ENCODE assay signal across 13 mouse cellular contexts in genomic region chr12:32075831-32076715, GRCm38 (mm10).
"Had no signal": no experiment of that assay in that cellular context is flagged by ENCODE, and none has a peak within 500 bp of the region (broad histone marks: within the 10 kb centered on the region; RNA-seq: fewer than 3 reads in every experiment).

No protein-coding gene starts in this region.

- ATAC-seq: intestine, embryonic 16.5 days; midbrain, embryonic 13.5 days had no signal

- H3K36me3 ChIP-seq: liver, embryonic 15.5 days; midbrain, embryonic 10.5 days; midbrain, embryonic 13.5 days had no signal

- H3K4me3 ChIP-seq: left cerebral cortex, adult 2 months; liver, embryonic 15.5 days; megakaryocyte, embryonic 14.5 days; midbrain, embryonic 10.5 days; midbrain, embryonic 13.5 days had no signal

- H3K9me3 ChIP-seq: liver, embryonic 15.5 days; midbrain, embryonic 13.5 days had no signal

- H3K27ac ChIP-seq: left cerebral cortex, adult 2 months; midbrain, embryonic 10.5 days; midbrain, embryonic 13.5 days had no signal

- DNase-seq: kidney, adult 18-20 months; kidney, adult 9 months; kidney, postnatal 14 days; kidney, postnatal 4 days; thymus, adult 18-20 months; thymus, postnatal 36 days had no signal

- H3K4me2 ChIP-seq: liver, embryonic 11.5 days; liver, embryonic 15.5 days; midbrain, embryonic 13.5 days had no signal

- H3K27me3 ChIP-seq: liver, embryonic 15.5 days; megakaryocyte, embryonic 14.5 days; midbrain, embryonic 13.5 days had no signal

- H3K9ac ChIP-seq: liver, embryonic 15.5 days; midbrain, embryonic 13.5 days had no signal
